Mouse (Mus musculus) thymus, postnatal 36 days (tissue): Measurements from ENCODE around the gene Ccdc38.

ENCODE experiments used
- DNase-seq, 2 experiments: peaks; one replicate each; pipeline ENCODE4 v3.0.0; 2022; ENCODE audit warnings: mixed read lengths in 2 of 2

Gene Ccdc38

GRCm38 (mm10) chr10:93611419-93612007 lies 71.1 kb downstream of the Ccdc38 start:
- no peak for DNase-seq

GRCm38 (mm10) chr10:93614850-93615249 lies 74.4 kb downstream of the Ccdc38 start:
- no peak for DNase-seq

GRCm38 (mm10) chr10:93620438-93621179 lies 80.2 kb downstream of the Ccdc38 start:
- DNase-seq = no peak

- DNase-seq = no peak
These were observed 83.3 kb downstream of the Ccdc38 start for GRCm38 (mm10) chr10:93623725-93624124.

- no peak for DNase-seq
These were observed 83.7 kb downstream of the Ccdc38 start for GRCm38 (mm10) chr10:93624151-93624550.

- no peak for DNase-seq
These were observed 89.9 kb downstream of the Ccdc38 start for GRCm38 (mm10) chr10:93630310-93630709.

- no peak for DNase-seq
These were observed 91.7 kb downstream of the Ccdc38 start for GRCm38 (mm10) chr10:93632086-93632485.

GRCm38 (mm10) chr10:93633563-93633962 lies 93.1 kb downstream of the Ccdc38 start:
- no peak for DNase-seq
